Mouse (Mus musculus): Measurements from ENCODE around the gene Gsg1l. TPM values are rescaled to one million over a fixed set of nuclear protein-coding genes. Genes with fewer than 3 reads are reported as not detected.

Gene Gsg1l
- total RNA-seq (2021), result not detected
- long read RNA-seq, experiment 1, result 0 reads
- long read RNA-seq, experiment 2, result 0 reads

DNA sequence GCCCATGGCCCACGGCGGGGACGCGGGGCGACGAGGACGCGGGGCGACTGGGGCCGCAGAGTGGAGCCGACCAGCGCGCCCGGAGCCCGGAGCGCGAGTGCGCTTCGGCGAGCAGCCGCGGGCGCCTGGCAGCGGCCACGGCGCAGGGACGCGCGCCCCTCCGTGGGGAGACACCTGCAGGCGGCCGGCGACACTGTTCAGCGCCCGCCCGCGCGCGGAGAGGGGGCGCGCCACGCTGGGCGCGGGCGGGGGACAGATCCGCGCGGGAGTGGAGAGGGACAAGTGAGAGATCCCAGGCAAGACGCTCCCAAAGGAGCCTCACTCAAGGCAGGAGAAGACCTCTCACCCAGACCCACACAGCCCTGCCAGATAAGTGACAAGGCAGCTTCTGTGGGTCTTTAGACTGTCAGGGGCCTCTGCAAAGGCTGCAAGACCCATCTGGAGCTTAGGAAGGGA, at the start of gene Gsg1l:
TSS of gene Gsg1l (minus strand) at position 126 of the 456 bp plus-strand sequence.
- intact Hi-C loops (cut with DNase I), result loop anchor here (5.0 to 10.0 kb wide), 2 partner anchors 120 to 408 kb away; no protein-coding TSS in a partner anchor
- no peak for DNase-seq

- intact Hi-C loops (cut with DNase I), result no loop called here
- no peak for DNase-seq
These were observed 45.5 kb upstream of the Gsg1l start for GRCm38 (mm10) chr7:126127673-126128072.

DNA sequence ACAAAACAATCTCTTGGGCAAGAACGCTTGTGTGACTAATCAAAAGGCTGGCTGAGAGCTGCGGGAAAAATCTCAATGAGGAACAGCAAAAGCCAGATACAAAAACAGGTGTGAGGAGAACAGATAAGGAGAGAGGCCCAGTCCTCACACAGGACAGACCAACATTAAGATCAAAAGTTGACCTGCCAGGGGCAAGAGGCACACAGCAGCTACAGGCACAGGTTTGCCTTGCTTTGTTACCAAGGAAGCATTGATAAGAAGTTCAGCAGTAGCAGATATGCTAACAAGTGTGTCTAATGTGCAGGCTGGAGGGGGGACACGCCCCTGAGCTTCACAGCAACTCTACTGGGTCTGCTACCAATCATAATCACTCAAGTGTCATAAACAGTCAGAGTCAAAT, 44.3 kb upstream of the Gsg1l start:
- no peak for DNase-seq
- intact Hi-C loops (cut with DNase I), result no loop called here

DNA sequence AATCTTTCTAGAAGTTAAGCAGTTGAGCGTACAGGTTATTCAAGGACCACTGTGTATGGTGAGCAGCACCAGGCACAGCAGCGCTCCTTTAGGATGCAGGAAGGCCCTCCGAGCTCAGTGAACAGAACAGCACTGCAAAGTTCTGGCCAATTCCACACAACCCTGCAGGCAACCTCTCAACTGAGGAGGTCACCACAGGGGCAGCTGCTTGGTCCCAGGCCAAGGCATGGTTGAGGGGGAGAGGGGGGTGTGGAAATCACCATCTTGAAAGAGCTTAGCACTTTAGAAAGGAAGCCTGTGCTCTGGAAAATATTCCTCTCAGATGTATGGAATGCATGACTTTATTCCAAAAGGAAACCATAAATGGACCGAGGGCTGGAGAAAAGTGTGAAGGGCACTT, 39.3 kb upstream of the Gsg1l start:
- DNase-seq, result no peak
- intact Hi-C loops (cut with DNase I), result no loop called here

DNA sequence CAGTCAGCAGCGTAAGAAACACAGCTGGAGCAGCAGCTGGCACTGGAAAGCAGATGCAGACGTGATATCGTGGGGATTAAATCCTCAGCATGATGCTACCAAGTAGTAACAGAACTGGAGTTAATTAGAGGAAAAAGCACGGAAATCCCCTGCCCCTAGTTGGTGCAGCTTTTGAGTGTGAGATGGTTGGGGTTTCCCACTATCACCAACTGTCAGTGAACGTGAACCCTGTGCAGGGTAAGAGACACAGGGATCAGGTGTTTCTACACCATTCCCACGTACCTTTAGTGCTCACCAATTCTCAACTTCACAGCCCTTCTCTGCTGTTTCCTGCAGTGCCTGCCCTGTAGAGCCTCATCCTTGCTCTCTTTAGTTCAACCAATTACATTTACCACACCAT, 37.6 kb upstream of the Gsg1l start:
- no peak for DNase-seq
- intact Hi-C loops (cut with DNase I), result no loop called here

GRCm38 (mm10) chr7:126113263-126113662, 31.1 kb upstream of the Gsg1l start:
- no peak for DNase-seq
- intact Hi-C loops (cut with DNase I), result no loop called here

GRCm38 (mm10) chr7:126111230-126111629, 29.0 kb upstream of the Gsg1l start:
- DNase-seq, result no peak
- intact Hi-C loops (cut with DNase I), result no loop called here

DNA sequence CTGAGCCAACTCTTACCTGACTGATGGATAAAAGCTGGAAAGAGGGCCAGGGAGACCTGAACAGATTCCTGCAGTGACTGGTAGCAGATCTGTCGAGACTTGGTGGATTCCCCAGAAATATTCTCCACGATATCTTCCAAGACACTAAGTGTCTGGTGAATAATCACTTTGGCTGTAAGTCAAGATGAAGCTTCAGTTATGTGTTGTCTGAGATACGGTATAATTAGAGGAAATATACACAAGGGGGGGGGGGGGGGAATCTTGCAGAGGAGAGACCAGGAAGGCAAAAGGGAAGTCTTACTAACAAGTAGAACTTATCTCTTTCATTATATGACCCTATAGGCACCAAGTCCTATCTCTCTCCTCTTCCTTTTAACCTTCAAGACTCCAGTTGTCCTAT, 27.7 kb upstream of the Gsg1l start:
- intact Hi-C loops (cut with DNase I), result no loop called here

GRCm38 (mm10) chr7:126100440-126100839, 18.2 kb upstream of the Gsg1l start:
- intact Hi-C loops (cut with DNase I), result no loop called here
- DNase-seq, result no peak

More for the DNA sequence above, 27.7 kb upstream of the Gsg1l start:
- no peak for DNase-seq

DNA sequence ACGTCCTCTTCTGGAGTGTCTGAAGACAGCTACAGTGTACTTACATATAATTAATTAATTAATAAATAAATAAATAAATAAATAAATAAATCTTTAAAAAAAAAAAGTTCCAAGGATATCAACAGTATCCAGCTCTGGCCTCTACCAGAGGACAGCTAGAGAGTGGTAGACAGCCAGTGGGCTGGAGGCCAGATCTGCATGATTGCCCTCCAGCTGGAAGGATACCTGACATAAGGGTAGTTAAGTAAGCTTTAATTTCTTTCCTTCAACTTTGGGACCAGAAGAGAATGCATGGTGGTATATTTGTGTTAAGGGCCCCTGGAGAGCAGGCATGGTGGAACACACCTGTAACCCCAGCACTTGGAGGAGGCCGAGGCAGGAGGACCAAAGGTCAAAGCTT, 17.6 kb upstream of the Gsg1l start:
- no peak for DNase-seq
- intact Hi-C loops (cut with DNase I), result no loop called here

- DNase-seq, result peak in 1 of 2 experiments; percentile 10
- intact Hi-C loops (cut with DNase I), result no loop called here
These were observed 17.1 kb upstream of the Gsg1l start for GRCm38 (mm10) chr7:126099163-126099775.

GRCm38 (mm10) chr7:126097219-126097915, 15.2 kb upstream of the Gsg1l start:
- peak in 1 of 2 experiments; percentile 4 for DNase-seq
- intact Hi-C loops (cut with DNase I), result no loop called here

DNA sequence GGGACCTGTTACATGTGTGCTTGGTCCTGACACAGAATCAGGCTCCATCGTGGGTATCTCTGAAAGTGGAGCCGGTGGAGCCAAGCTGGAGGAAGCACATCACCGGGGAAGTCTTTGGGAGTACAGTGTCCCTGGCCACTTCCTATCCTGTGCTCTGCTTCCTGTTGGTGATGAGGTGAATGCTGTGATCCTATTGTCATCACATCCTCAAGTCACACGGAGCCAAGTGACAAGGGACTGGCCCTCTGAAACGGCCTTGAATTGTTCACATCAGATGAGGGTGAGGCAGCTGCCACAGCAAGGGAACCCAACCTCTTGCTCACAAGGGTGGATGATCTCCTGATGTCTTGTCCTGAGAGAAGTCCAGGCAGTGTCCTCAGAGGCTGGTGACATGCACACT, 14.4 kb upstream of the Gsg1l start:
- intact Hi-C loops (cut with DNase I), result no loop called here
- DNase-seq, result no peak

- intact Hi-C loops (cut with DNase I), result no loop called here
- DNase-seq, result no peak
These were observed 12.5 kb upstream of the Gsg1l start for GRCm38 (mm10) chr7:126094738-126095137.

GRCm38 (mm10) chr7:126093162-126093561, 11.0 kb upstream of the Gsg1l start:
- DNase-seq, result no peak
- intact Hi-C loops (cut with DNase I), result no loop called here

GRCm38 (mm10) chr7:126089782-126090181, 7.6 kb upstream of the Gsg1l start:
- peak in 1 of 2 experiments; percentile 19 for DNase-seq
- intact Hi-C loops (cut with DNase I), result loop anchor here (2.0 to 10.0 kb wide), 3 partner anchors 323 to 415 kb away; no protein-coding TSS in a partner anchor

GRCm38 (mm10) chr7:126088155-126088554, 5.9 kb upstream of the Gsg1l start:
- DNase-seq, result no peak
- intact Hi-C loops (cut with DNase I), result loop anchor here (2.0 to 10.0 kb wide), 3 partner anchors 321 to 413 kb away; no protein-coding TSS in a partner anchor

DNA sequence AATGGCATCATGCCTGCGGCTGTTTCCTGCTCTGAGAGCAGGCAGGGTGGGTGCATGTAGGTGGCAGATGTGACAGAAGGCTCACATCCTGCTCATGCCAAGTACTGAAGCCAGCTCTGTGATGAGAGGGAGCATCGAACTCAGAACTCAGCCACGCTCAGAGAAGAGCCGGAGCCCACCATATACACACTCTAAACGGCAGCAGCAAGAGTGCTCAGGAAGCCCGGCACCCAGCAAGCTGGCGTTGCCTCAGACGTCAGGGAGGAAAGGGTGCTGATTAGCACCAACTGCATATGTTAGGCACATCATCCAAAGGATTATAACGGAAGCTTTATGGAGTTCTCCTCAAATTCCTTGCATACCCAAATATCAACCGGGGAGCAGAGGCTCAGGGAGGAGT, 5.4 kb upstream of the Gsg1l start:
- intact Hi-C loops (cut with DNase I), result loop anchor here (2.0 to 10.0 kb wide), 3 partner anchors 321 to 413 kb away; no protein-coding TSS in a partner anchor
- DNase-seq, result no peak

DNA sequence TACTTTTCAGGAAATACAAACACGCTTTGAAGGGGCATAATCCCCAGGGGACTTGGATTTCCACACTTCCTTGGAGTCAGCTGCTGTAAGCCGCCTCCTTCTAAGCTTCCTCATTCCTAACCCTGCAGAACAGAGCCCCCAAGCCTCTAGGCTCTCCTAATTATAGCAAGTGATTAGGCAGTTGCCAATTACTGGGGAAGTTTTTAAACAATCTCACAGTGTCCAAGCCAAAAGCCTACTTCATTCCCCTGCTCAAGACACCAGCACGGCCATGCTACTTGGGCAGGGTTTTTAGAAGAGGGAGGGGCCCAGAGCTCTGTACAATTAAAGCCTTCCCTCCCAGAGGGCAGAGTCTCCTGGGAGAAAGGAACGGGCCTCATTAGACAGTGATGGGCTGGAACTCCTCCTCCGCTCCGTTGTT, 4.1 kb upstream of the Gsg1l start:
- intact Hi-C loops (cut with DNase I), result loop anchor here (5.0 to 10.0 kb wide), 2 partner anchors 339 to 412 kb away; no protein-coding TSS in a partner anchor
- DNase-seq, result no peak

DNA sequence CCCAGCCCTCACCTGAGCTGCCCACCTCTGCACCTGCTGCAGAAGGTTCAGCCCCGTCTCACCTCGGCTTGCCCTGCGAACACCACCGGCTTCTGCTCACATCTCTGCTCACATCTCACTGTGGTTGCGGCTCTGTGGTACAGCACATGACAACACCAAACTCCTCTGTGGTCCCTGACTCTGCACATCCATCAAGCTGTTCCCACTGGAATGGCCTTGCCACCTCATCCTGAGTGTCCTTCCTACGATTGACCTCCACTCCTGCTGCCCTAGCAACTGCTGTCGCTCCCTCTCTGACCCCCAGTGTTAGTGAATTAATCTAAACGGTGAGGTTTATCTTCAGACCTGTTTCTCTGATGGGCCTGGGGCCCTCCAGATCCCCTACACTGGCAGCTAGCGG, 2.9 kb upstream of the Gsg1l start:
- intact Hi-C loops (cut with DNase I), result loop anchor here (5.0 to 10.0 kb wide), 2 partner anchors 338 to 410 kb away; no protein-coding TSS in a partner anchor

DNA sequence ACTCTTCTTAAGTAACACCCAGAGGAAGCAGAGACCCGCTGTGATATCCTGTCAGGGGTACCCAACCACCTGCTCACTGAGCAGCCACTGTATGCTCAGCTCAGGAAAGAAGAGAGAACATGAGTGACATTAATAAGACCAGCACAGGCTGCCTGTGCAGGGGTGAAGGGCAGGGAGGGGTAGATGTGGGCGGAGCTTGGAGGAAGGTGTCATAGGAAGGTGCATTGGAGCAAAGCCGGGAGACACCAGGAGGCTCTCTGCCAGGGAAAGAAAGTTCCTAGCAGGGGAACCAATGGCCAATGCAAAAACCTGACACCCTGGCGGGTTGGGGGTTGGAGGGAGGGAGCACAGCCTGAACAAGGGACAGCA, 1.8 kb upstream of the Gsg1l start:
- no peak for DNase-seq
- intact Hi-C loops (cut with DNase I), result loop anchor here (5.0 to 10.0 kb wide), 2 partner anchors 122 to 409 kb away; no protein-coding TSS in a partner anchor

More for the DNA sequence above, 2.9 kb upstream of the Gsg1l start:
- DNase-seq, result no peak

Measured in gastrocnemius, postnatal 36 days (tissue).